Mouse (Mus musculus) erythroblast, embryonic 14.5 days (primary cell): ENCODE measurements around the gene 0610040J01Rik.

Experiments
- GATA1 ChIP-seq: IDR thresholded peaks from 2 replicates; pipeline ENCODE4 v1.6.1; 2012; ENCODE audit warnings: low read length, inconsistent platforms, mixed read lengths
- TAL1 ChIP-seq: IDR thresholded peaks from 3 replicates; pipeline ENCODE4 v1.6.1; 2012; ENCODE audit warnings: low read length, inconsistent platforms, mixed read lengths

- TF ChIP-seq TAL1 = no peak
- no peak for TF ChIP-seq GATA1
Measured at GRCm38 (mm10) chr5:63817270-63817669, 5.1 kb downstream of the 0610040J01Rik start.
